Mouse (Mus musculus): ENCODE results near the gene Akt1s1. TPM values are rescaled to one million over a fixed set of nuclear protein-coding genes. Genes with fewer than 3 reads are reported as not detected.

The Akt1s1 gene
- polyA plus RNA-seq, 1 experiment: 283 TPM

- no peak for TF ChIP-seq CTCF (IDR thresholded peaks at IDR 0.05; ENCODE audit: extremely low read depth, insufficient read length, insufficient replicate concordance, low read depth, low read length)
- TF ChIP-seq POLR2A (IDR thresholded peaks at IDR 0.05; ENCODE audit: low read depth, low read length): no peak
- Histone ChIP-seq H3K4me3 (ENCODE audit: low read depth, low read length) (no peak overlapping the region), H3K27me3 (ENCODE audit: control insufficient read depth, insufficient read depth, low read length) (no peaks in the 10 kb centered on the region), H3K27ac (ENCODE audit: insufficient read depth, low read depth, low read length) (no peak overlapping the region), H3K36me3 (ENCODE audit: control insufficient read depth, insufficient read depth, low read length) (no peaks in the 10 kb centered on the region), H3K4me1 (ENCODE audit: control insufficient read depth, insufficient read depth, insufficient read length, low read length) (peaks cover 7% of the 10 kb centered on the region)
- WGBS: 89% methylated on average over 3 of the region's 3 CpGs
Measured at GRCm38 (mm10) chr7:44813985-44814384, 34.8 kb upstream of the Akt1s1 start.

- no peak overlapping the region for H3K27ac ChIP-seq (ENCODE audit: insufficient read depth, low read depth, low read length)
- no peak overlapping the region for H3K4me3 ChIP-seq (ENCODE audit: low read depth, low read length)
- no peak for TF ChIP-seq POLR2A (IDR thresholded peaks at IDR 0.05; ENCODE audit: low read depth, low read length)
- TF ChIP-seq CTCF (IDR thresholded peaks at IDR 0.05; ENCODE audit: extremely low read depth, insufficient read length, insufficient replicate concordance, low read depth, low read length): no peak
- no peaks in the 10 kb centered on the region for H3K36me3 ChIP-seq (ENCODE audit: control insufficient read depth, insufficient read depth, low read length)
- H3K4me1 ChIP-seq (ENCODE audit: control insufficient read depth, insufficient read depth, insufficient read length, low read length): peaks cover 7% of the 10 kb centered on the region
- WGBS: 88% methylated on average over 4 of the region's 4 CpGs
- H3K27me3 ChIP-seq (ENCODE audit: control insufficient read depth, insufficient read depth, low read length): no peaks in the 10 kb centered on the region
Measured at GRCm38 (mm10) chr7:44814423-44814822, 34.4 kb upstream of the Akt1s1 start.

DNA sequence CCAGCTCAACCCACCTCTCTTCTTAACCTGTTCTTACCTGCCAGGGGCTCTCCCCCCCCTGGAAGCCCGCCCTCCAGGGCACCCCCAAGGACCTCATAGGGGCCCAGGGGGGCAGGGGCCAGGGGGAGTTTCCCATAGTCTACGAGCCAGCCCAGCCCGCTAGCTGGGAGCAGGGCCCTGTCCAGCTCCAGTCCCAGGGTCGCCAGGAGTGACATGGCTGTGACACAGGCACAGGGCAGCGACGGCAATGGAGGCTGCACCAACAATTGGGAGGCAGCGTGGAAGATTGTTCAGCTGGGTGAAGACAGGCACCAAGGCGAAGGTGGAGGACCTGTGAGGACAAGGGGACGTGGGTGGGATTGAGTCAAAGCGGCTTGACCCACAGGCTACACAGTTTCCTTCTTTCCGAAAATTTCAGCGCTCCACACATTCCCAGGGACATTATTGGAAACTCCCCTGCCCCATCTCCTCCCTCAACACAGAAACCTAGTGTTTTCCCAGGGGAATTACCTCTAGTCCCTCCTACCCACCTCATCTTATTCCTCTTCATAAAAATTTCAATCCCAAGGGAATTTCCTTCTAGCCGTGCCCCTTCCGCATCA, 33.7 kb upstream of the Akt1s1 start:
- no peaks in the 10 kb centered on the region for H3K36me3 ChIP-seq (ENCODE audit: control insufficient read depth, insufficient read depth, low read length)
- H3K4me1 ChIP-seq (ENCODE audit: control insufficient read depth, insufficient read depth, insufficient read length, low read length): peaks cover 11% of the 10 kb centered on the region
- H3K27me3 ChIP-seq (ENCODE audit: control insufficient read depth, insufficient read depth, low read length): no peaks in the 10 kb centered on the region
- TF ChIP-seq POLR2A (IDR thresholded peaks at IDR 0.05; ENCODE audit: low read depth, low read length) (no peak), CTCF (IDR thresholded peaks at IDR 0.05; ENCODE audit: extremely low read depth, insufficient read length, insufficient replicate concordance, low read depth, low read length) (no peak)
- peak overlapping the region; percentile 89; the same call in 1 of the 2 replicates for H3K4me3 ChIP-seq (ENCODE audit: low read depth, low read length)
- peak overlapping the region; percentile 75 for H3K27ac ChIP-seq (ENCODE audit: insufficient read depth, low read depth, low read length)
- 55% methylated on average over 14 of the region's 14 CpGs for WGBS

DNA sequence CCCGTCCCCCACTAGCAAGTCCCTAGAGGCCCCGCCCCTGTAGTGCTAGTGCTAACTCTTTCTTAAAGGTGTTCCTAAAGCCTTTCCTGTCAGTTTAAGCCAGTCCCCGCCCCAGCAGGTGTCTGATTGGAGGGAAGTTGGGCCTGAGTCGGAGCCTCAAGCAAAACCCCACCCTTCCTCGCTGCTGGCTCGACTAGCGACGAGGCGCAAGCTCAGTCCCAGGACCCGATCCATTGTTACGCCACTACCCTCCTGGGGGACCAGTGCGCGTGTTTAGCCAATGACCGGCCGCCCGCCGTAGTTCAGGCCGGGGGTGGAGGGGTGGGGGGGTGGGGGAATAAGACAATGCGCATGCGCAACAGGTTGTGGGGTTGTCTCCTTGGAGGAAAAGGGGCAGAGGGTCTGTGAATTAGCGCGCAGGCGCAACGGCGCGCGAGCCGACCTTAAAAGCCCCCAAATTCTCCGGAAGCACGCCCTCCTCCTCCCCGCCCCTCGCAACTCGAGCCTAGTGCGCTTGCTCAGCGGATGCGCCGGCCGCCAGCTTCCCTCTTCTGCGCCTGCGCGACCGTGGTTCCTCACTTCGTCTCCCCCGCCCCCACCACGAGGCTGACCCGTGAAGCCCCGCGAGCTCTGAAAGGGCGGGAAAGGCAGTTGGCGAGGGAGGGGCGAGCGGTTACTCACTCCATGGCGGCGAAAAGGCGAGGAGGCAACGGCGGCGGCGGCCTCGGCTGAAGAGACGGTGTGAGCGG, 32.9 kb upstream of the Akt1s1 start, which contains the start of the genes Nup62 and Il4i1:
Gene Nup62 (plus strand): TSS at position 368 of the 749 bp plus-strand sequence.
Gene Il4i1 (plus strand): TSS at position 667 of the 749 bp plus-strand sequence.
- peaks cover 16% of the 10 kb centered on the region for H3K4me1 ChIP-seq (ENCODE audit: control insufficient read depth, insufficient read depth, insufficient read length, low read length)
- WGBS: under 1% methylated on average over 62 of the region's 62 CpGs
- H3K4me3 ChIP-seq (ENCODE audit: low read depth, low read length): peak within 1 kb of the TSS; percentile 89
- H3K27ac ChIP-seq (ENCODE audit: insufficient read depth, low read depth, low read length): peak within 1 kb of the TSS; percentile 75
- H3K27me3 ChIP-seq (ENCODE audit: control insufficient read depth, insufficient read depth, low read length): no peaks in the 10 kb centered on the region
- TF ChIP-seq POLR2A (IDR thresholded peaks at IDR 0.05; ENCODE audit: low read depth, low read length) (peak; percentile 12; the same call in 1 of the 2 replicates), CTCF (IDR thresholded peaks at IDR 0.05; ENCODE audit: extremely low read depth, insufficient read length, insufficient replicate concordance, low read depth, low read length) (no peak)
- no peaks in the 10 kb centered on the region for H3K36me3 ChIP-seq (ENCODE audit: control insufficient read depth, insufficient read depth, low read length)

DNA sequence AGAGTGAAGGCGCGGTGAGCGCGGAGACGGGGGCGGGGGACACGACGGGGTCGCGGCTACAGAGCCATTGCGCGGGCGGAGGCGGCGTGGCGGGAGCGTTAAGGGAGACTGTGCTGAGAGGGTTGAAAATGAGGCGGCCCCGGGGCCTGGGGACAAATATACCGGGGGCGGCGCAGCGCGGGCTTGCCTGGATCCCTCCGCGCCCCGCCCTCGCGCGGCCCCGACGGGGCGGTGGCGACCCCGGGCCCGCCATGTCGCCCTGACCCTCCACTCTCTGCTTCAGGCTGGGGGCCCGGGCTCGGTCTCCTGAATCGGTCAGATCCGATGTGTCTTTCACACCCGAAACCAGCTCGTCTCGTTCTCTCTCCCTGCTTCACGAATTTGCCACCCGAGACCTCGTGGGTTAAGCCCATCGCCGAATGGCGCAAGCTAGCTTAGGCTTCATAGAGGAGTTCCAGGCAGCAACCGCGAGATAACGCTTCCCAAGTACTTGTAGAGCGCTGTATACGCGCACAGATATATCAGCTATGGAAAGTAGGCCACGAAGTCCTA, 32.2 kb upstream of the Akt1s1 start, which contains the start of gene Atf5:
Gene Atf5 (minus strand): TSS at position 189 of the 552 bp plus-strand sequence.
- Histone ChIP-seq H3K4me3 (ENCODE audit: low read depth, low read length) (peak within 1 kb of the TSS; percentile 89), H3K27me3 (ENCODE audit: control insufficient read depth, insufficient read depth, low read length) (no peaks in the 10 kb centered on the region), H3K4me1 (ENCODE audit: control insufficient read depth, insufficient read depth, insufficient read length, low read length) (peaks cover 16% of the 10 kb centered on the region), H3K36me3 (ENCODE audit: control insufficient read depth, insufficient read depth, low read length) (no peaks in the 10 kb centered on the region), H3K27ac (ENCODE audit: insufficient read depth, low read depth, low read length) (peak within 1 kb of the TSS; percentile 75)
- no peak for TF ChIP-seq CTCF (IDR thresholded peaks at IDR 0.05; ENCODE audit: extremely low read depth, insufficient read length, insufficient replicate concordance, low read depth, low read length)
- TF ChIP-seq POLR2A (IDR thresholded peaks at IDR 0.05; ENCODE audit: low read depth, low read length): no peak
- 0% methylated on average over 55 of the region's 57 CpGs for WGBS

GRCm38 (mm10) chr7:44817441-44817840, 31.4 kb upstream of the Akt1s1 start:
- peaks cover 16% of the 10 kb centered on the region for H3K4me1 ChIP-seq (ENCODE audit: control insufficient read depth, insufficient read depth, insufficient read length, low read length)
- TF ChIP-seq CTCF (IDR thresholded peaks at IDR 0.05; ENCODE audit: extremely low read depth, insufficient read length, insufficient replicate concordance, low read depth, low read length) (no peak), POLR2A (IDR thresholded peaks at IDR 0.05; ENCODE audit: low read depth, low read length) (no peak)
- no peaks in the 10 kb centered on the region for H3K36me3 ChIP-seq (ENCODE audit: control insufficient read depth, insufficient read depth, low read length)
- H3K27me3 ChIP-seq (ENCODE audit: control insufficient read depth, insufficient read depth, low read length): no peaks in the 10 kb centered on the region
- no peak overlapping the region for H3K4me3 ChIP-seq (ENCODE audit: low read depth, low read length)
- WGBS: 9% methylated on average over 3 of the region's 3 CpGs
- peak overlapping the region; percentile 75; the same call in 1 of the 2 replicates for H3K27ac ChIP-seq (ENCODE audit: insufficient read depth, low read depth, low read length)

DNA sequence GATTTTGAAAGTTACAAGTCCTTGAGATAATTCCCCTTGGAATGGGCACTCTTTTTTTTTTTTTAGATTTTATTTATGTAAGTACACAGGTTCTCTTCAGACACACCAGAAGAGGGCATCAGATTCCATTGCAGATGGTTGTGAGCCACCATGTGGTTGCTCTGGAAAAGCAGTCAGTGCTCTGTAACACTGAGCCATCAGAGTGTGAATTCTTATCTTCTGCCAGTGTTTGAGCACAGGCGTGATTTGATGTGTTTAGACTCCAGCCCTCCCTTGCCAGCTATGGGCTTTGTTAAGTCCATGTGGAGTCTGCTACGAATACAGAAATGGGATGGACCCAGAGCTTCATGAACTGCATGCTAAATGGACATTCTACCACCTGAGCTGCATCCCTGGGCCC, 30.6 kb upstream of the Akt1s1 start:
- WGBS: 10% methylated on average over 2 of the region's 2 CpGs
- Histone ChIP-seq H3K4me3 (ENCODE audit: low read depth, low read length) (no peak overlapping the region), H3K27me3 (ENCODE audit: control insufficient read depth, insufficient read depth, low read length) (no peaks in the 10 kb centered on the region), H3K4me1 (ENCODE audit: control insufficient read depth, insufficient read depth, insufficient read length, low read length) (peaks cover 16% of the 10 kb centered on the region), H3K36me3 (ENCODE audit: control insufficient read depth, insufficient read depth, low read length) (no peaks in the 10 kb centered on the region), H3K27ac (ENCODE audit: insufficient read depth, low read depth, low read length) (peak overlapping the region; percentile 10; the same call in 1 of the 2 replicates)
- TF ChIP-seq CTCF (IDR thresholded peaks at IDR 0.05; ENCODE audit: extremely low read depth, insufficient read length, insufficient replicate concordance, low read depth, low read length): no peak
- TF ChIP-seq POLR2A (IDR thresholded peaks at IDR 0.05; ENCODE audit: low read depth, low read length): no peak
